Mouse (Mus musculus): ENCODE results near the gene Ldlrad2.
A peak's percentile ranks its signal among the peaks of the same experiment; 100 is the strongest.

Ldlrad2 gene

GRCm38 (mm10) chr4:137556673-137557210, 17.6 kb downstream of the Ldlrad2 start:
- no peak for ATAC-seq (ENCODE audit: insufficient number of reproducible peaks, low FRiP score, low TSS enrichment)

GRCm38 (mm10) chr4:137553466-137553865, 20.9 kb downstream of the Ldlrad2 start:
- ATAC-seq (ENCODE audit: insufficient number of reproducible peaks, low FRiP score, low TSS enrichment): peak; percentile 26; the same call in 1 of the 2 replicates

- no peak for ATAC-seq (ENCODE audit: insufficient number of reproducible peaks, low FRiP score, low TSS enrichment)
Observed at GRCm38 (mm10) chr4:137546003-137546525, 28.3 kb downstream of the Ldlrad2 start.

GRCm38 (mm10) chr4:137545568-137545967, 28.8 kb downstream of the Ldlrad2 start:
- no peak for ATAC-seq (ENCODE audit: insufficient number of reproducible peaks, low FRiP score, low TSS enrichment)

- ATAC-seq (ENCODE audit: insufficient number of reproducible peaks, low FRiP score, low TSS enrichment): no peak
Observed at GRCm38 (mm10) chr4:137542968-137543367, 31.4 kb downstream of the Ldlrad2 start.

GRCm38 (mm10) chr4:137540356-137540755, 34.0 kb downstream of the Ldlrad2 start:
- no peak for ATAC-seq (ENCODE audit: insufficient number of reproducible peaks, low FRiP score, low TSS enrichment)

- ATAC-seq (ENCODE audit: insufficient number of reproducible peaks, low FRiP score, low TSS enrichment): no peak
Observed at GRCm38 (mm10) chr4:137527872-137528271, 46.5 kb downstream of the Ldlrad2 start.

GRCm38 (mm10) chr4:137527368-137527767, 47.0 kb downstream of the Ldlrad2 start:
- no peak for ATAC-seq (ENCODE audit: insufficient number of reproducible peaks, low FRiP score, low TSS enrichment)

- ATAC-seq (ENCODE audit: insufficient number of reproducible peaks, low FRiP score, low TSS enrichment): no peak
Observed at GRCm38 (mm10) chr4:137525426-137525825, 48.9 kb downstream of the Ldlrad2 start.

All from cerebellum, adult (tissue).